Mouse (Mus musculus) left cerebral cortex, adult 8-10 months (tissue): ENCODE results near the gene Scly. TPM values are rescaled to one million over a fixed set of nuclear protein-coding genes. Genes with fewer than 3 reads are reported as not detected.

Experiments
- DNase-seq, 2 experiments: peaks; one replicate each; pipeline ENCODE4 v3.0.0; 2022; ENCODE audit warnings: low spot score in 2 of 2
- total RNA-seq, 4 experiments: library from RNA; stranded (reverse); gene quantifications; 2 replicates each; pipeline ENCODE4 v1.2.4; 2022

Scly gene
- total RNA-seq, 4 experiments from 2014 or later, result 19.5 to 24.4 (median 21.5) TPM

DNA sequence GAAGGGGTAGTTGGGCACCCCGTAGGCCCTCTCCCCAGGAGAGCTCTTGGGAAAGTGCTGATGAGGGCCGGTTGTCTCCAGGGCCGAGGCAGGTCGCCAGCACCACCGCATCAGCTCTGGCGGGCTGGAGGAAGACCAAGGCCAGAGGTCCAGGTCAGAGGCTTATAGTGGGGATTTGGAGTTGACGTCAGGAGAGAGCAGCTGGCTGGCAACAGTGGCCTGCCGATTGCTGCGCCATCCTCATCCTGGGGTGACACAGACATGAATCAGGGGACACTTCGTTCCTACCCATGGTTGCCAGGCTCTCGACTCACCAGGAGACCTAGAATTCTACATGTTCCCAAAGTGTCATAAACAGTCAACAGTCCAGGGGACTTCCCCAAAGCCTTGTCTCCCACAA lies 58.0 kb downstream of the Scly start:
- DNase-seq, result no peak

DNA sequence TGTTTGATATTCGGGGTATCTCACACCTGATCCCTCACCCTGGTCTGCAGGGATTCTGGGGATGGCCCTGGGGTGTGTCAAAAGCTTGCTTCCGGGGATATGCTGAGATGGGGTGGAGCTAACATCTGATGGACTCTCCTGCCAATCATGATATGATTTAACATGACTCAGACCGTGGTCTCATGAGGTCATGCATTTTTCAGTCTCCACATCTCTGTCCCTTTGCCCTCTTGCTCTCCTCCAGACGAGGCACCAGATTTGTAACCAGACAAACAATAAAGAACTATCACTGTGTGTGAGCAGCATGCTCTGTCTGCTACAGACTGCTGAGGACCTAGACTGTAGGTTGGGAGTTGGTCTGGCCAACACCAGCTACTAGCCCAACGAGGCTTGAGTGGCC lies 64.0 kb downstream of the Scly start:
- no peak for DNase-seq

DNA sequence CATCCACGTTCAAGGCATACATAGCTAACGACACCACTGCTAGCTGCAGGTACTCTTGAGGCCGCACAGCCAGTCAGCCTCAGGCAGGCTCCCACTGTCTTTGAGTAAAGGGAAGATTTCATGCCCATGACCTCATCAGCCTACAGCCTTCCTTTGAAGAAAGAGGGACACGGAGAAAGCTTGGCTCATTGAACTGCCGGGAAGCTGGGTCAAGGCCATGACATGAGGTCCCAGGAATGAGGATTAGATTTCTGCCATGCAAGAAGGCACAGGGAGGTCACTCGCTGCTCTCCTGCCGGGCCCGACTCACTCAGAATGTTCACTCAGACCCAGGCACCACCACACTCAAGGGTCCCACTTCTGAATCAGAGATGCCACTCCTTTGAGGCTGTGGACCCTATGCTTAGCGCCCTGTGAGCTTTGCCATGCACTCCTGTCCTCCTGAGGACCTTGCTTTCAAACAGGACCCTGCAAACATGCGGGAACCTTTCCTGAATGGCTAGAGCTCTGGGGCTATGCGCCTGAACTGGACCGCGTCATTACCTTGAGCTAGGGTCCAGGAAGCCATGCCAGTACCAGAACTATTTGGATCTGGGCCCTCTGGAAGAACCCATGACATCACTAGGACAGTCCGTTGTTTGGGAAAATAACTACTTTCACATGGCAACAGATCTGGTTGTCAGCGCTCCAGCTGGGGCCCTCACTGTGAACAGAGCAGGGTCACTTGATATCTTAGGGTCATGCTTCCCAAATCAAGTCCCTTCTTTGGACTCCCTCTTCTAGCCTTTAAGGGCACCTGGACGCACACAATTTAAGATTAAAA lies 66.9 kb downstream of the Scly start:
- DNase-seq, result no peak

DNA sequence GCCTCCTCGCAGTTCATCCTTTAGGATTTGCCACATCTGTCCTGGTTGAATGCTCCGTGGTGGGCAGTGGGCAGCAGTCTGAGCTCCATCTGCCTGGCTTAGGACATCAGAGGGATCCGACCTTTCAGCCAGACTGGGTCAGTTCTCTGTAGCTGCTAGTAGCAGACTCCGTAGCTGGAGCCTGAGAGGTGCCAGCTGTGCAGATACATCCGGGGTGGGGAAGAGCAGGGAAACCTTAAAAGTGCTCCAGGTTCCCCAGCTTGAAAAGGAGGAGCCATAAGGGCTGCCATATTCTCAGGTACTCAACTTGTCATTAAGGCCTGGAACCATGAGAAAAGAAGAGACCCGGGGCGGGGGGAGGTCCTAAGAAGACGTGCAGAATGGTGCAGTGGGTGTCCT lies 67.7 kb downstream of the Scly start:
- no peak for DNase-seq

DNA sequence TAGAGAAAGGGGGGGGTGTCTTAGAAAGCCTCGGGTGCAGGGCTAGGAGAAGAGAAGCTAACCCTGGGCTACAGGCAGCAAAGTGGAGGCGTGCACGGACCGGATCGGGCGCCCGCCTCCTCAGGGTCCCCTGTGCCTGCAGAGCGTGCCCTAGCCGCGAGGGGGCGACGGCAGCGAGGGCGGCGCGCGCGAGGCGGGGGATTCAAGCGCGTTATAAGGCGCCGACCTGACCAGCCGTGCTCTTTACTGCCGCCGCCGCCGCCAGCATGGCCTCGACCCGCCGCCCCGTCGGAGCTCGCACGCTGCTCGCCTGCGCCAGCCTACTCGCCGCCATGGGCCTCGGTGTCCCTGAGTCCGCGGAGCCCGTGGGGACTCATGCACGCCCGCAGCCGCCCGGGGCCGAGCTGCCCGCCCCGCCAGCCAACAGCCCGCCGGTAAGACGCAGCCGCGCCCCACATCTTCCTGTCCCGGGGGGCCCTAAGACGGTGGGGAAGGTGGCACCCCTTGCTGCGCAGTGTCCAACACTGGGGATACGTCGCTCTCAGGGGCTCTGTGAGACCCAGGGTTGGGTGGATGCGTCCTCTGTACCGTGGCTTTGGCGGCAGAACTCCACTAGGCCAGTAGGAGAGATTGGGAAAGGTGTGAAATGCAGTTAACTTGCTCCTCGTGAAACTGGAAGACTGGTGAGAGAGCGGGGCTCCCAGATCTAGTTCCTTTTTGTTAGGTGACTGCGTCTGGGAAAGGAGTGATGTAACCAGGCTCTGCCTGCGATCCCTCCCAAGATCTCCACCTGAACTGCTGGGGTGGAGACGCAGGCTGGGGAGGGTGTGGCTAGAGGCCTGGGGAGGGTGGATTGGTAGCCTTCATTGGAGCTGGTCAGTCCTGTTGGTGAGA lies 68.3 kb downstream of the Scly start, which contains the start of gene Erfe:
Erfe (plus strand) TSS at position 216 of the 894 bp plus-strand sequence.
- DNase-seq, result no peak

DNA sequence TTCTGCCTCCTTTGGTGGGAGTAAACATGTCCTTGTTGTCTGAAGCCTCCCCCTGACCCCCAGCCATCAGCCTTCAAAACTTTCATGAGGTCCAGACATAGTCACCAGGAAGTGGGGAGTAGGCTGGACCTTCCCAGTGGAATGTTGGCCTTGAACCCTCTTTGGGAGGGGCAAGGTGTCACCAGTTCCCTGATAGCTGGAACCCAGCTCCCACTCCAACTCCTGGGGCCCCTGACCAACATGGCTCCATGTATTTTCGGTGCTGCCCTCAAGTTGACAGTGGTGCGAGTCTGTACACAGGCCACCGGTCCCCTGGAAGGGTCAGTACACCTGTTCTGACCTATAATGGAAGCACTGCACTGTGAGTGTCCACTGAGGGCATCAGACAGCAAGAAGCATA lies 69.2 kb downstream of the Scly start:
- DNase-seq, result no peak

DNA sequence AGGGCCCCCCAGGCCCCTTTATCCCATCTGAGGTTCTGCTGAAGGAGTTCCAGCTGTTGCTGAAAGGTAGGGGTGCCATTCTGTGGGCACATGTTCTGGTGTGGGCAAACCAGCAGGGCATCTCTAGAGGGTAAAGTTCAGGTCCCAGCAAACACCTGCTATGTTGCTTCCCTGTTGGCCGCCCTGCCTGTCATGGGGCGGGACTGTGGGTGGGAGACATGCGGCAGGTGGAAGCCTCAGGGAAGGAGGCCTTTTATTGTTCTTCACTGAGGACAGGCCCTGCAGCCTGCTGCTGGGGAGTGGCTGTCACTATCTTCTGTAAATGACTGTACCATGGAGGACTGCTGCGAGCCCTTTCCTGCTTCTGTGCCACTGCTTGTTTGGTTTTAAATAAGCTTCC lies 71.3 kb downstream of the Scly start:
- DNase-seq, result no peak

DNA sequence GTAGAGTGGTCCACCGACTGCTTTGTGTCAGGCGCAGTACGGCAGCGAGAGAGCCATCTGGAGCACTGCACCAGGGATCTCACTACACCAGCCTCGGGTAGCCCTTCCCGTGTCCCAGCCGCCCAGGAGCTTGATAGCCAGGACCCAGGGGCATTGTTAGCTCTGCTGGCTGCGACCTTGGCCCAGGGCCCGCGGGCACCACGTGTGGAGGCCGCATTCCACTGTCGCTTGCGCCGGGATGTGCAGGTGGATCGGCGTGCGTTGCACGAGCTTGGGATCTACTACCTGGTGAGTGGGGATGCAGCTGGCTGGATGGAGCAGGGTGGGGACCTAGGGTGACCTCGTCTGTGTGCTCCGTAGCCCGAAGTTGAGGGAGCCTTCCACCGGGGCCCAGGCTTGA lies 71.9 kb downstream of the Scly start:
- DNase-seq, result no peak

Other genes starting within 250 kb of the Scly start
- gene Rbm44, start 153.2 kb upstream of the Scly start, total RNA-seq, result not detected
- gene Ramp1, start 118.5 kb upstream of the Scly start, total RNA-seq, result 10 to 100 TPM; 50.9 to 58.7 (median 52.5) TPM
- 10 to 100 TPM; 48.2 to 54.9 (median 51.6) TPM for gene Ube2f, start 48.0 kb upstream of the Scly start, total RNA-seq
- under 1 TPM; 0.37 to 0.72 (median 0.39) TPM for gene Espnl, start 23.7 kb downstream of the Scly start, total RNA-seq
- under 1 TPM in 3 of 4 experiments, not detected in 1; 0.11 to 0.33 (median 0.21) TPM for gene Klhl30, start 52.7 kb downstream of the Scly start, total RNA-seq
- gene Erfe, start 68.1 kb downstream of the Scly start, total RNA-seq, result under 1 TPM; 0.21 to 0.78 (median 0.53) TPM
- 10 to 100 TPM; 48.1 to 54.9 (median 52.2) TPM for gene Ilkap, start 100.5 kb downstream of the Scly start, total RNA-seq
- gene Hes6, start 115.7 kb downstream of the Scly start, total RNA-seq, result 10 to 100 TPM; 17.5 to 22.3 (median 21.8) TPM
- 10 to 100 TPM; 18.4 to 36.8 (median 25.1) TPM for gene Per2, start 161.0 kb downstream of the Scly start, total RNA-seq
- gene Traf3ip1, start 196.3 kb downstream of the Scly start, total RNA-seq, result 10 to 100 TPM; 12.5 to 15.3 (median 13.9) TPM
- 10 to 100 TPM; 35.5 to 40.9 (median 39.1) TPM for gene Asb1, start 242.2 kb downstream of the Scly start, total RNA-seq